Mouse (Mus musculus): Measurements from ENCODE around the gene Fip1l1.

DNA sequence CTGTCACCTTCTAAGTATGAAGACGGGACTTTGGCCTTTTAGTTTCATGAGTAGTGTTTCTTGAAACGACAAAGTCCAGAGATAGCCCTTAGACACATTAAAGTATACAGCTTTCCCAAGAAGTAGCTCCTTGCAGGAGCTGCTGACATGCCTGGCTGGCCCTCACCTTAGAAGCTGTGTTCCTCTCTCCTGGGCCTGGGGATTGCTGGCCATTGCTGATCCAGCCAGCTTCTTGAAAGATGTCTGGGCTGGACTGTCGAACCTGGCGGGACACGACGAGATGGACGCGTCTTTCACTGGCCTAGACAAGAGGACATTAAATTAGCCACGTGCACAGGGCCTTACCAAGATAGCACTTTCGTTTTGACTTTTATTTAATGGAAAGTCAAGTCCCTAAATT, 75.3 kb downstream of the Fip1l1 start:
- no peak for TF ChIP-seq POLR2A (IDR thresholded peaks at IDR 0.05; ENCODE audit: insufficient read depth, low read depth, low read length)
- no peak for TF ChIP-seq CTCF (IDR thresholded peaks at IDR 0.05)

All from heart, adult 2 months (tissue).